Mouse (Mus musculus) neural tube, embryonic 14.5 days (tissue): Measurements from ENCODE around the gene 2310003L06Rik. TPM values are rescaled to one million over a fixed set of nuclear protein-coding genes. Genes with fewer than 3 reads are reported as not detected.

Experiments
- ATAC-seq: fragments of 200-750 bp; cut with Nextera tagmentation; 2 replicates; pipeline ENCODE4 v1.8.0; 2017; ENCODE audit warnings: low read depth, mild to moderate bottlenecking, moderate TSS enrichment, moderate library complexity
- H3K27ac ChIP-seq: fragments of 300-500 bp; sonication (generic); 2 replicates; pipeline ENCODE4 v1.5.1; 2014; ENCODE audit warnings: low read depth, mild to moderate bottlenecking, control low read depth, low read length, moderate library complexity, mixed read lengths
- H3K27me3 ChIP-seq: fragments of 300-500 bp; sonication (generic); 2 replicates; pipeline ENCODE4 v1.6.1; 2014; ENCODE audit warnings: low read length; ENCODE audit not compliant: control insufficient read depth, insufficient read depth
- H3K36me3 ChIP-seq: fragments of 300-500 bp; sonication (generic); 2 replicates; pipeline ENCODE4 v1.6.1; 2014; ENCODE audit warnings: low read length, mixed read lengths; ENCODE audit not compliant: control insufficient read depth, insufficient read depth
- H3K4me1 ChIP-seq: fragments of 300-500 bp; sonication (generic); 2 replicates; pipeline ENCODE4 v1.6.1; 2014; ENCODE audit warnings: low read length; ENCODE audit not compliant: control insufficient read depth, insufficient read depth
- H3K4me2 ChIP-seq: fragments of 300-500 bp; sonication (generic); 2 replicates; pipeline ENCODE4 v1.6.1; 2014; ENCODE audit warnings: mild to moderate bottlenecking, low read depth, low read length, control low read depth
- H3K4me3 ChIP-seq: fragments of 300-500 bp; sonication (generic); 2 replicates; pipeline ENCODE4 v1.5.1; 2014; ENCODE audit warnings: low read depth, low read length, control low read depth, mixed read lengths
- H3K9ac ChIP-seq: fragments of 300-500 bp; sonication (generic); replicated peaks from 2 replicates; pipeline ENCODE4 v1.6.1; 2014; ENCODE audit warnings: low read depth, mild to moderate bottlenecking, control low read depth, low read length, mixed read lengths
- H3K9me3 ChIP-seq: fragments of 300-500 bp; sonication (generic); 2 replicates; pipeline ENCODE4 v1.6.1; 2016; ENCODE audit warnings: low read length; ENCODE audit not compliant: control insufficient read depth
- polyA plus RNA-seq: library from polyadenylated mRNA; unstranded; fragments of >200 nt; fragmentation: Nextera tagmentation; extraction: Ambion mirVana; gene quantifications from 2 replicates; pipeline ENCODE4 v1.2.1, GENCODE M21; 2014

Gene 2310003L06Rik
- polyA plus RNA-seq, 1 experiment from 2014 or later = not detected

- no peak overlapping the region for H3K9ac ChIP-seq
Observed at GRCm38 (mm10) chr5:88005241-88005640, 36.0 kb downstream of the 2310003L06Rik start.

More at GRCm38 (mm10) chr5:88005241-88005640, 36.0 kb downstream of the 2310003L06Rik start:
- Histone ChIP-seq H3K27ac (no peak overlapping the region), H3K27me3 (no peaks in the 10 kb centered on the region), H3K36me3 (no peaks in the 10 kb centered on the region), H3K4me1 (no peaks in the 10 kb centered on the region), H3K4me3 (no peak overlapping the region), H3K9me3 (no peaks in the 10 kb centered on the region), H3K4me2 (no peak overlapping the region)
- ATAC-seq = no peak

Other genes starting within 250 kb of the 2310003L06Rik start
- gene Csn1s2a, start 194.9 kb upstream of the 2310003L06Rik start, polyA plus RNA-seq = not detected in 2 replicates
- gene Csn1s2b, start 161.4 kb upstream of the 2310003L06Rik start, polyA plus RNA-seq = not detected in 2 replicates
- not detected in 2 replicates for gene Prr27, start 143.8 kb upstream of the 2310003L06Rik start, polyA plus RNA-seq
- gene Odam, start 84.4 kb upstream of the 2310003L06Rik start, polyA plus RNA-seq = not detected in 2 replicates
- not detected in 2 replicates for gene Csn3, start 43.9 kb upstream of the 2310003L06Rik start, polyA plus RNA-seq
- gene Gm28434, start 58 bp downstream of the 2310003L06Rik start, polyA plus RNA-seq = not detected in 2 replicates
- gene Cabs1, start 10.0 kb downstream of the 2310003L06Rik start, polyA plus RNA-seq = not detected in 2 replicates
- not detected in 2 replicates for gene Smr3a, start 33.1 kb downstream of the 2310003L06Rik start, polyA plus RNA-seq
- not detected in 2 replicates for gene Smr2, start 117.1 kb downstream of the 2310003L06Rik start, polyA plus RNA-seq
- gene Gm11116, start 142.1 kb downstream of the 2310003L06Rik start, polyA plus RNA-seq = not detected in 2 replicates
- gene Gm11115, start 184.6 kb downstream of the 2310003L06Rik start, polyA plus RNA-seq = not detected in 2 replicates